Comparison of ENCODE assay signal across 10 mouse cellular contexts in the genomic region with DNA sequence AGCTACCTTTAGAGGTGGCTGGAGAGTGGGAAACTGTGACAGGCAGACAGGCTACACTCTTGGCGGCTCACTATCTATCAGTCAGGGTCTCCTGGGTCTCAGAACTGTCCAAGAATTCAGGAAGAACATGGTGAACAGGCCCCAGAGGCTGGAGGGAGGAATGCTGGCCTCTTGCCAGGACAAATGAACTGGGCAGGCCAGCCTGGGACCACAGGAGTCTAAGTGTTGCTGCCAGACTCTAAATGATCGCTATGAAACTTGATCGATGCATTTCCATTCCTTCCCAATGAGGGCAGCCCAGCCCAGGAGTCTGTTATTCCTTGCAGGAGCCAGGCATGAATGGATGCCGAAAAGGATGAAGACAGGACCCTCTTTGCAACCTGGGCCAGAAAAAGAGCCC. TPM values are rescaled to one million over a fixed set of nuclear protein-coding genes. Genes with fewer than 3 reads are reported as not detected.
DNase-seq lines count a peak whose midpoint lies in the region; ATAC-seq lines count a peak whose summit lies in the region.
"Had no signal": no experiment of that assay in that cellular context is flagged by ENCODE, and none has a peak within 500 bp of the region (broad histone marks: within the 10 kb centered on the region; RNA-seq: fewer than 3 reads in every experiment).

No protein-coding gene starts in this region.

- no peaks in the 10 kb centered on the region for H3K36me3 ChIP-seq in kidney, embryonic 14.5 days (ENCODE audit: control insufficient read depth, insufficient read depth, low read length)
- no peaks in the 10 kb centered on the region for H3K36me3 ChIP-seq in heart, embryonic 11.5 days (ENCODE audit: control insufficient read depth, insufficient read depth, low read length)

- DNase-seq in kidney, adult 8-10 months = no peak
- DNase-seq in right cerebral cortex, postnatal 10 days (ENCODE audit: low spot score in 2 of 2) = peak; percentile 44 to 52
- DNase-seq in right cerebral cortex, adult 2 months (ENCODE audit: low spot score in 2 of 2) = no peak
- DNase-seq in B cell, adult 2 months = no peak
- DNase-seq in retina, postnatal 1 day = no peak
- no peak for DNase-seq in thymus, postnatal 14 days
- DNase-seq: right cerebral cortex, postnatal 14 days had no signal

- H3K4me1 ChIP-seq in kidney, embryonic 14.5 days (ENCODE audit: control insufficient read depth, insufficient read depth, low read length) = peaks cover 4% of the 10 kb centered on the region; the same call in 1 of the 2 replicates
- peaks cover 8% of the 10 kb centered on the region for H3K4me1 ChIP-seq in heart, embryonic 11.5 days (ENCODE audit: control insufficient read depth, insufficient read depth, low read length)

- no peaks in the 10 kb centered on the region for H3K27me3 ChIP-seq in kidney, embryonic 14.5 days (ENCODE audit: control insufficient read depth, insufficient read depth, low read length)
- H3K27me3 ChIP-seq in heart, embryonic 11.5 days (ENCODE audit: control insufficient read depth, insufficient read depth, low read length) = peaks cover 3% of the 10 kb centered on the region; the same call in 1 of the 2 replicates

- no peaks in the 10 kb centered on the region for H3K9me3 ChIP-seq in kidney, embryonic 14.5 days (ENCODE audit: control insufficient read depth, low read length)
- no peaks in the 10 kb centered on the region for H3K9me3 ChIP-seq in heart, embryonic 11.5 days (replicated peaks; ENCODE audit: control insufficient read depth, low read length)

- 34% methylated on average over 4 of the region's 4 CpGs for WGBS in kidney, embryonic 14.5 days
- 40% methylated on average over 4 of the region's 4 CpGs for WGBS in heart, embryonic 11.5 days (ENCODE audit: insufficient replicate concordance)

- H3K9ac ChIP-seq in kidney, embryonic 14.5 days (ENCODE audit: low read depth, low read length) = no peak overlapping the region
- no peak overlapping the region for H3K9ac ChIP-seq in heart, embryonic 11.5 days (ENCODE audit: low read depth, low read length)

- H3K4me3 ChIP-seq in kidney, embryonic 14.5 days (ENCODE audit: low read length) = no peak overlapping the region
- no peak overlapping the region for H3K4me3 ChIP-seq in heart, embryonic 11.5 days (ENCODE audit: low read depth, low read length)

- ATAC-seq in kidney, embryonic 14.5 days (ENCODE audit: low FRiP score, low TSS enrichment) = 0 out of 2 replicates have a peak, but pooled peaks have one; percentile 22
- ATAC-seq in heart, embryonic 11.5 days (replicated peaks; ENCODE audit: insufficient number of reproducible peaks, low FRiP score, low TSS enrichment) = no peak

- H3K4me2 ChIP-seq in kidney, embryonic 14.5 days (replicated peaks; ENCODE audit: low read depth, low read length) = no peak overlapping the region
- H3K4me2 ChIP-seq in heart, embryonic 11.5 days = no peak overlapping the region

- H3K27ac ChIP-seq in kidney, embryonic 14.5 days (ENCODE audit: low read depth, low read length) = no peak overlapping the region
- H3K27ac ChIP-seq in heart, embryonic 11.5 days (ENCODE audit: low read depth, low read length) = 0 out of 2 replicates have a peak overlapping the region, but pooled peaks have one; percentile 29

RNA-seq across cellular contexts. Expression of gene D630003M21Rik, which starts 6.4 kb away (rescaled TPM):
- polyA plus RNA-seq in kidney, embryonic 14.5 days (2014; fragmentation: Nextera tagmentation; extraction: Ambion mirVana) = 3.7 and 5.2 TPM in 2 replicates
- 0.37 and 0.57 TPM in 2 replicates for polyA plus RNA-seq in heart, embryonic 11.5 days (2014; fragmentation: Nextera tagmentation; extraction: Ambion mirVana)

RNA-seq across cellular contexts. Expression of gene Bpi, which starts 35.2 kb away (rescaled TPM):
- polyA plus RNA-seq in kidney, embryonic 14.5 days (2014; fragmentation: Nextera tagmentation; extraction: Ambion mirVana) = 0.19 TPM in 1 of 2 replicates, not detected in the other
- not detected in 2 replicates for polyA plus RNA-seq in heart, embryonic 11.5 days (2014; fragmentation: Nextera tagmentation; extraction: Ambion mirVana)
- polyA plus RNA-seq: frontal cortex, adult 2 months had no signal

Comparison
In these comparisons a context has a peak if more than half of its experiments do, and no peak if none do; other contexts are left out.
1. DNase-seq: peak in right cerebral cortex, postnatal 10 days (2 of 2); none in kidney, adult 8-10 months (0 of 2), right cerebral cortex, adult 2 months (0 of 2), B cell, adult 2 months (0 of 2), retina, postnatal 1 day (single experiment) and thymus, postnatal 14 days (single experiment).